Mouse (Mus musculus) limb, embryonic 14.5 days (tissue): ENCODE data around the gene Dlst. TPM values are rescaled to one million over a fixed set of nuclear protein-coding genes. Genes with fewer than 3 reads are reported as not detected.

Experiments used
- ATAC-seq: fragments of 200-750 bp; cut with Nextera tagmentation; 2 replicates; pipeline ENCODE4 v1.8.0; 2017; ENCODE audit warnings: low read depth, moderate number of reproducible peaks, moderate TSS enrichment; ENCODE audit not compliant: low FRiP score
- DNase-seq: peaks from one replicate; pipeline ENCODE4 v3.0.0-alpha.2; 2015; ENCODE audit warnings: low spot score
- H3K27ac ChIP-seq: fragments of 300-500 bp; sonication (generic); replicated peaks from 2 replicates; pipeline ENCODE4 v1.5.1; 2014; ENCODE audit warnings: low read depth, mild to moderate bottlenecking, low read length, moderate library complexity, mixed read lengths
- H3K27me3 ChIP-seq: fragments of 300-500 bp; sonication (generic); 2 replicates; pipeline ENCODE4 v1.6.1; 2014; ENCODE audit warnings: low read length, mixed read lengths; ENCODE audit not compliant: control insufficient read depth, insufficient read depth
- H3K36me3 ChIP-seq: fragments of 300-500 bp; sonication (generic); 2 replicates; pipeline ENCODE4 v1.6.1; 2014; ENCODE audit warnings: mild to moderate bottlenecking, low read length, moderate library complexity, mixed read lengths; ENCODE audit not compliant: control insufficient read depth, insufficient read depth
- H3K4me1 ChIP-seq: fragments of 300-500 bp; sonication (generic); 2 replicates; pipeline ENCODE4 v1.6.1; 2014; ENCODE audit warnings: antibody characterized with exemption, low read length, mixed read lengths; ENCODE audit not compliant: control insufficient read depth, insufficient read depth
- H3K4me2 ChIP-seq: fragments of 300-500 bp; sonication (generic); replicated peaks from 2 replicates; pipeline ENCODE4 v1.6.1; 2014; ENCODE audit warnings: low read depth, mild to moderate bottlenecking, low read length, moderate library complexity; ENCODE audit not compliant: severe bottlenecking
- H3K4me3 ChIP-seq: fragments of 300-500 bp; sonication (generic); replicated peaks from 2 replicates; pipeline ENCODE4 v1.5.1; 2014; ENCODE audit warnings: low read length
- H3K9ac ChIP-seq: fragments of 300-500 bp; sonication (generic); 2 replicates; pipeline ENCODE4 v1.6.1; 2014; ENCODE audit warnings: mild to moderate bottlenecking, low read depth, low read length, moderate library complexity; ENCODE audit not compliant: severe bottlenecking
- H3K9me3 ChIP-seq: fragments of 300-500 bp; sonication (generic); 2 replicates; pipeline ENCODE4 v1.6.1; 2016; ENCODE audit warnings: low read length; ENCODE audit not compliant: control insufficient read depth
- POLR2A ChIP-seq: fragments of 200-500 bp; IDR thresholded peaks from 2 replicates; pipeline ENCODE4 v1.8.0; 2012; ENCODE audit warnings: inconsistent platforms, mild to moderate bottlenecking, moderate library complexity, borderline replicate concordance; ENCODE audit not compliant: insufficient read depth, insufficient read length; ENCODE audit errors: extremely low read depth
- WGBS: fragments of 180-500 bp; shearing (Covaris S2); extraction: QIAGEN DNeasy Blood & Tissue Kit; methylation state at CpG from one replicate; pipeline ENCODE4 v1.1.7; 2014; 5-methylcytosine and 5-hydroxymethylcytosine counted together
- polyA plus RNA-seq, 2 experiments: library from polyadenylated mRNA; depleted of rRNA in 1 of 2; stranded (reverse) in 1 of 2; unstranded in 1 of 2; fragments of >200 nt; fragmentation: Nextera tagmentation in 1 of 2; extraction: Ambion mirVana in 1 of 2; gene quantifications; 2 replicates each; pipeline versions ENCODE4 v1.2.1 to v1.2.3; 2012 to 2014

Dlst gene
- polyA plus RNA-seq, 2 experiments = 99.0 to 168 TPM

- Histone ChIP-seq H3K4me1 (no peaks in the 10 kb centered on the region), H3K9ac (no peak overlapping the region), H3K4me2 (no peak overlapping the region), H3K27me3 (no peaks in the 10 kb centered on the region), H3K36me3 (peaks cover 33% of the 10 kb centered on the region), H3K9me3 (no peaks in the 10 kb centered on the region), H3K4me3 (no peak overlapping the region), H3K27ac (no peak overlapping the region)
- DNase-seq (no peak), ATAC-seq (no peak)
- TF ChIP-seq POLR2A = no peak
- 45% methylated on average over 12 of the region's 12 CpGs for WGBS
Observed at GRCm38 (mm10) chr12:85087845-85088244, 22.8 kb upstream of the Dlst start.

GRCm38 (mm10) chr12:85091190-85091589 is 19.4 kb upstream of the Dlst start:
- TF ChIP-seq POLR2A = no peak
- H3K36me3 ChIP-seq = peaks cover 33% of the 10 kb centered on the region
- no peaks in the 10 kb centered on the region for H3K9me3 ChIP-seq
- ATAC-seq (no peak), DNase-seq (no peak)
- H3K9ac ChIP-seq = no peak overlapping the region
- H3K27me3 ChIP-seq = no peaks in the 10 kb centered on the region
- no peak overlapping the region for H3K4me2 ChIP-seq
- no peak overlapping the region for H3K27ac ChIP-seq
- no peak overlapping the region for H3K4me3 ChIP-seq
- WGBS = 92% methylated on average over 3 of the region's 3 CpGs
- H3K4me1 ChIP-seq = peaks cover 9% of the 10 kb centered on the region

GRCm38 (mm10) chr12:85092214-85092613 is 18.4 kb upstream of the Dlst start:
- ATAC-seq = no peak
- no peak overlapping the region for H3K4me2 ChIP-seq
- 13% methylated on average over 3 of the region's 3 CpGs for WGBS
- H3K4me1 ChIP-seq = peaks cover 9% of the 10 kb centered on the region
- peak; percentile 53 for DNase-seq
- H3K4me3 ChIP-seq = no peak overlapping the region
- H3K27me3 ChIP-seq = no peaks in the 10 kb centered on the region
- no peak for TF ChIP-seq POLR2A
- H3K9ac ChIP-seq = no peak overlapping the region
- no peak overlapping the region for H3K27ac ChIP-seq
- H3K36me3 ChIP-seq = peaks cover 23% of the 10 kb centered on the region
- no peaks in the 10 kb centered on the region for H3K9me3 ChIP-seq

GRCm38 (mm10) chr12:85094010-85094409 is 16.6 kb upstream of the Dlst start:
- Histone ChIP-seq H3K27ac (no peak overlapping the region), H3K27me3 (no peaks in the 10 kb centered on the region), H3K9ac (no peak overlapping the region), H3K9me3 (no peaks in the 10 kb centered on the region), H3K36me3 (peaks cover 7% of the 10 kb centered on the region), H3K4me1 (peaks cover 9% of the 10 kb centered on the region), H3K4me2 (no peak overlapping the region), H3K4me3 (no peak overlapping the region)
- ATAC-seq (peak; percentile 62; the same call in 1 of the 2 replicates), DNase-seq (peak; percentile 62)
- TF ChIP-seq POLR2A = no peak
- whole genome bisulfite sequencing = 16% methylated on average over 14 of the region's 14 CpGs

- TF ChIP-seq POLR2A = no peak
- no peaks in the 10 kb centered on the region for H3K27me3 ChIP-seq
- DNase-seq (peak; percentile 41), ATAC-seq (0 out of 2 replicates have a peak, but pooled peaks have one; percentile 21)
- 63% methylated on average over 10 of the region's 10 CpGs for WGBS
- peaks cover under 1% of the 10 kb centered on the region; the same call in 1 of the 2 replicates for H3K36me3 ChIP-seq
- H3K9ac ChIP-seq = no peak overlapping the region
- H3K4me3 ChIP-seq = no peak overlapping the region
- H3K4me2 ChIP-seq = no peak overlapping the region
- no peak overlapping the region; the same call in 1 of the 2 replicates for H3K27ac ChIP-seq
- no peaks in the 10 kb centered on the region for H3K9me3 ChIP-seq
- peaks cover 9% of the 10 kb centered on the region for H3K4me1 ChIP-seq
Observed at GRCm38 (mm10) chr12:85094706-85095105, 15.9 kb upstream of the Dlst start.

- Histone ChIP-seq H3K4me1 (peaks cover 9% of the 10 kb centered on the region), H3K27me3 (no peaks in the 10 kb centered on the region), H3K9me3 (no peaks in the 10 kb centered on the region), H3K4me2 (no peak overlapping the region), H3K36me3 (no peaks in the 10 kb centered on the region), H3K4me3 (no peak overlapping the region), H3K27ac (no peak overlapping the region; the same call in 1 of the 2 replicates), H3K9ac (no peak overlapping the region)
- TF ChIP-seq POLR2A = no peak
- ATAC-seq (no peak), DNase-seq (no peak)
- 83% methylated on average over 11 of the region's 11 CpGs for WGBS
Observed at GRCm38 (mm10) chr12:85095146-85095545, 15.5 kb upstream of the Dlst start.
